Mouse (Mus musculus) midbrain, embryonic 12.5 days (tissue): ENCODE results near the gene Tom1. TPM values are rescaled to one million over a fixed set of nuclear protein-coding genes. Genes with fewer than 3 reads are reported as not detected.

Source experiments
- ATAC-seq: fragments of 200-750 bp; cut with Nextera tagmentation; 2 replicates; pipeline ENCODE4 v1.8.0; 2017; ENCODE audit warnings: low read depth, moderate TSS enrichment, moderate library complexity; ENCODE audit not compliant: low FRiP score
- H3K27ac ChIP-seq: fragments of 300-500 bp; sonication (generic); replicated peaks from 2 replicates; pipeline ENCODE4 v1.5.1; 2016; ENCODE audit warnings: mild to moderate bottlenecking
- H3K27me3 ChIP-seq: fragments of 300-500 bp; sonication (generic); 2 replicates; pipeline ENCODE4 v1.6.1; 2016; ENCODE audit warnings: mild to moderate bottlenecking
- H3K36me3 ChIP-seq: fragments of 300-500 bp; sonication (generic); 2 replicates; pipeline ENCODE4 v1.6.1; 2016
- H3K4me1 ChIP-seq: fragments of 300-500 bp; sonication (generic); 2 replicates; pipeline ENCODE4 v1.6.1; 2016
- H3K4me2 ChIP-seq: fragments of 300-500 bp; sonication (generic); replicated peaks from 2 replicates; pipeline ENCODE4 v1.6.1; 2016; ENCODE audit warnings: mild to moderate bottlenecking, moderate library complexity
- H3K4me3 ChIP-seq: fragments of 300-500 bp; sonication (generic); 2 replicates; pipeline ENCODE4 v1.5.1; 2016; ENCODE audit warnings: mild to moderate bottlenecking
- H3K9ac ChIP-seq: fragments of 300-500 bp; sonication (generic); replicated peaks from 2 replicates; pipeline ENCODE4 v1.6.1; 2016; ENCODE audit warnings: mild to moderate bottlenecking, moderate library complexity
- H3K9me3 ChIP-seq: fragments of 300-500 bp; sonication (generic); 2 replicates; pipeline ENCODE4 v1.6.1; 2016; ENCODE audit warnings: mild to moderate bottlenecking
- WGBS: fragments of 180-500 bp; shearing (Covaris S2); methylation state at CpG from one replicate; pipeline ENCODE4 v1.1.7; 2016; 5-methylcytosine and 5-hydroxymethylcytosine counted together
- polyA plus RNA-seq: library from polyadenylated mRNA; unstranded; fragments of >200 nt; fragmentation: Nextera tagmentation; extraction: Ambion mirVana; gene quantifications from 2 replicates; pipeline ENCODE4 v1.2.1, GENCODE M21; 2016

Tom1 gene
- polyA plus RNA-seq, 1 experiment from 2014 or later: 26.5 TPM

DNA sequence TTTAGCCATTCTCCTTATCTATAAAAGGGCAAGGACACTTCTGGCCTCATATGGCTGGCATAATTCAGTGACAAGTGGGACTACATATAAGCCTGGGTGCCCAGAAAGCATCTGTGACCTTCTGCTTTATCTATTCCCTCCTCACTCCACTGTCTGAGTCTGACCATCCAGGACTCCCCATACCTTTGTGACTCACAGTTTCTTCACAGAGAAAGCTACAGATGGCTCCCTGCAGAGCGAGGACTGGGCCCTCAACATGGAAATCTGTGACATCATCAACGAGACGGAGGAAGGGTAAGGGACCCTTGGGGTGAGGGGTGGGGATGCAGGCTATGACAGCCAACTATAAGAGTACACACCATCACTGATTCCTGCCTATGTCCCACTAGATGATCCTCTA lies 14.3 kb downstream of the Tom1 start:
- 90% methylated on average over 3 of the region's 3 CpGs for WGBS
- H3K9ac ChIP-seq: no peak overlapping the region
- H3K36me3 ChIP-seq: no peaks in the 10 kb centered on the region
- H3K27me3 ChIP-seq: no peaks in the 10 kb centered on the region
- no peak overlapping the region for H3K27ac ChIP-seq
- no peaks in the 10 kb centered on the region for H3K4me1 ChIP-seq
- ATAC-seq: no peak
- H3K9me3 ChIP-seq: no peaks in the 10 kb centered on the region
- H3K4me3 ChIP-seq: no peak overlapping the region
- H3K4me2 ChIP-seq: no peak overlapping the region

DNA sequence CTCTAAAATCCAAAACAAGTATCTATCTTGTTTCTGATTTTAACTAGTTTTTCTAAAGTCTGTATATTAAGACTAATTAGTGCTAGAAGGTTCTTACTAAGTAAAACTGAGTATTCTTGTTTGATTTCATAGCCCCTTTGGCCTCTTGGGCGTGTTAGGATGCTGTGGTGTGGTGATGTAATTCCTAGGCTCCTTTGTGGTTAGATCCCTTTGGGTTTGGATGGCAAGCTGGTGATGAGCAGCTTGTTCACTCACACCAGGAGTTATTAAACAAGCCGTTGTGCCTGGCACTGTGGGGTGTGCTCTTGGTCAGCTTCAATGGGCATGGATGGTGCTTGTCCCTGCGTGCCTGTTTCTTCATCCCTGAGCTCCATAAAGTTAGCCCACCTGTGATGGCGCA lies 19.8 kb downstream of the Tom1 start:
- H3K9me3 ChIP-seq: no peaks in the 10 kb centered on the region
- no peak for ATAC-seq
- no peaks in the 10 kb centered on the region for H3K4me1 ChIP-seq
- no peaks in the 10 kb centered on the region for H3K36me3 ChIP-seq
- H3K4me2 ChIP-seq: no peak overlapping the region
- no peaks in the 10 kb centered on the region for H3K27me3 ChIP-seq
- no peak overlapping the region for H3K27ac ChIP-seq
- H3K4me3 ChIP-seq: no peak overlapping the region
- WGBS: 90% methylated on average over 4 of the region's 4 CpGs
- no peak overlapping the region for H3K9ac ChIP-seq

DNA sequence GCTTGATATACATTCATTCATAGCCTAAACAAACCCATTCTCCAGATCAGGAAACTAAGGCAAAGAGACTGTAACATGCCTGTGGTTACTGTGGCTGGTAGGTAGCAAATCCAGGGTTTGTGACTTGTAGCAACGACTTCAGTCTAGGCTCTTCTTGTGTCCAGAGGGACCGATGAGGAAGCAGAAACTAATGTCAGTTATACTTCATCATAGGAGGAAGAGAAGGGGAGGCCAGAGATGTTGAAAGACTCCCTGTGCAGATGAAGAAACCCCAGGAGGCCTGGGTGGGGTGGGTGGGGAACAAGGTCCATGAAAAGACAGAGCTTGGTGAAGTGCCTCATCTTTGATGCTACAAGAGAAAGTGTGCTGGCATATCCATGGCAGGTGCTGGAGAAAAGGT lies 22.2 kb downstream of the Tom1 start:
- Histone ChIP-seq H3K9me3 (no peaks in the 10 kb centered on the region), H3K27ac (no peak overlapping the region), H3K4me2 (no peak overlapping the region), H3K4me1 (no peaks in the 10 kb centered on the region), H3K27me3 (no peaks in the 10 kb centered on the region), H3K9ac (no peak overlapping the region), H3K36me3 (no peaks in the 10 kb centered on the region), H3K4me3 (no peak overlapping the region)
- WGBS: 93% methylated on average over 2 of the region's 2 CpGs
- no peak for ATAC-seq

DNA sequence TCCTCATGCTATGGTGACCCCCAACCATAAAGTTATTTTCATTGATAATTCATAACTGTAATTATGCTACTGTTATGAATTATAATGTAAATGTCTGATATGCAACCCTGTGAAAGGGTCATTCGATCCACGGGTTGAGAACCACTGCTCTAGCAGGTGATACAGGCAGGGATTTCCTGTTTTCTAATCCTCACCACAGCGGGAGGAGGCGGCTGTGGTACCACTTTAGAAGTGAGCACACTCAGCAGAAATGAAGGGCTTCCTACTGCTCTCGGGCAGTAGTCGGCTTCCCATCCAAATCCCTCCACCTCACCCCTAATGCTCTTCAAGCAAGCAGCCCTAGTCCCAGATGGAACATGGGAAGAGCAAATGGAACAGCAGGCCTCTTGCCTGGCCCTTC lies 26.5 kb downstream of the Tom1 start:
- H3K9ac ChIP-seq: no peak overlapping the region
- H3K36me3 ChIP-seq: no peaks in the 10 kb centered on the region

DNA sequence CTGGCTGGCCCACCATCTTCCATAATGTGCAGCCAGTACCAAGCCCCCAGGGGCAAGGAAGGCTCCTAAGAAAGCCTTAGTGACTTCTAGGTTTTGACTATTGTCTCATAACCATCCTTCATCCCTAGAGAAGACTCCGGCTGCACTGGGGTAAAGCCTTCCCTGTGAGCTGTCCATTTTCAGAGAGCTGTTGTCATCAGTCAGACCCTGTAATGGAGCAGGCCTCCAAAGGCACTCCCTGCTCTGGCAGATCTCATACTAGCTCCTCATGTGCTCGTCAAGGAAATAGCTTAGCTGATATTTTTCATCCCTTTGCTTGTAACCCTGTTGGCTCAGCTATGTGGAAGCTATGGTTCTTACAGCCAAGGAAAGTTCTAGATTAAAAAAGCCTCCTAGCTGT lies 27.3 kb downstream of the Tom1 start:
- Histone ChIP-seq H3K4me1 (no peaks in the 10 kb centered on the region), H3K36me3 (no peaks in the 10 kb centered on the region), H3K27me3 (no peaks in the 10 kb centered on the region), H3K27ac (no peak overlapping the region), H3K9me3 (no peaks in the 10 kb centered on the region), H3K4me2 (no peak overlapping the region), H3K4me3 (no peak overlapping the region), H3K9ac (no peak overlapping the region)
- no peak for ATAC-seq
- WGBS: 87% methylated on average over 2 of the region's 2 CpGs

More for the DNA sequence above, 26.5 kb downstream of the Tom1 start:
- H3K4me3 ChIP-seq: no peak overlapping the region
- H3K27ac ChIP-seq: no peak overlapping the region
- H3K4me1 ChIP-seq: no peaks in the 10 kb centered on the region
- no peaks in the 10 kb centered on the region for H3K27me3 ChIP-seq
- WGBS: 73% methylated on average over 6 of the region's 6 CpGs
- ATAC-seq: no peak
- no peak overlapping the region for H3K4me2 ChIP-seq
- H3K9me3 ChIP-seq: no peaks in the 10 kb centered on the region

DNA sequence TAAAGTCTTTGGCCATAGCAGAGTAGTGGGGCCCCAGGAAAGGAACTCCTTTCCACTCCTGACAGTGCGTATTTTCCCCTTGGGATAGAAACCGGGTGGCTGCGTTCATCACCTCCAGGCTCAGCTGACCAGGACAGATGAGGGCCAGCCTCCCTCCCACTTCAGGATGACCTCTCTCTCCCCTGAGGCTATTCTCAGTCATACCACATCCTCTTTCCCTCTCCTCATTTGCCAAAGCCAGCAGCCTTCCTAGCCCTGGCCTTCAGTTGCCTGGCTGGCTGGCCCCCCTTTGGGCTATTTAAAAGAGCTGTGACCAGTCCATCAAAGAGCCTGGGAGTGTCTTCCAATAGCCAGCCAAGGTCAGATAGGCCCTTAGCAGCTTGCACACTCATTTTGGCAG lies 29.8 kb downstream of the Tom1 start:
- Histone ChIP-seq H3K9ac (no peak overlapping the region), H3K9me3 (no peaks in the 10 kb centered on the region), H3K4me1 (no peaks in the 10 kb centered on the region), H3K36me3 (no peaks in the 10 kb centered on the region; the same call in 1 of the 2 replicates), H3K4me3 (no peak overlapping the region), H3K27me3 (no peaks in the 10 kb centered on the region), H3K27ac (no peak overlapping the region), H3K4me2 (no peak overlapping the region)
- WGBS: 90% methylated on average over 3 of the region's 3 CpGs
- ATAC-seq: no peak

DNA sequence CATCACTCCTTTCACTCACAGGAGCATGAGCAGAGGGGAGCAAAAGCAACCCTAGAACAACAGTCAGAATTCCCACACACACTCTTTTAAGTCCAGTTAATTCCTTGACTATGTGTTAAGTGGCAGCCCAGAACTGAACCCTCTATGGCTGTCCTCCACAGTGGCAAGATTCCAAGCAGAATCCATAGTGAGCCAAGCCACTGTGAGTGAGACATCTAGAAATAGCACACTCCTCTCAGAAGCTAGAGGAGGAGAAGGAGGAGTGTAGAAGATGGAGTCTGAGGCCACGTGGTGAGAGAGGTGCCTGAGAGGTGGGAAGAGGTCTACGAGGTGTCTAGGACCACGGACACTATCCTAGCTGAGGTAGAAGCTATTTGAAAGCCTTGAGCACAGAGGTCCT lies 31.3 kb downstream of the Tom1 start:
- no peaks in the 10 kb centered on the region; the same call in 1 of the 2 replicates for H3K36me3 ChIP-seq
- 93% methylated on average over 3 of the region's 3 CpGs for WGBS
- H3K27ac ChIP-seq: no peak overlapping the region
- H3K27me3 ChIP-seq: no peaks in the 10 kb centered on the region
- ATAC-seq: no peak
- H3K4me3 ChIP-seq: no peak overlapping the region
- H3K4me1 ChIP-seq: no peaks in the 10 kb centered on the region
- no peak overlapping the region for H3K9ac ChIP-seq
- no peaks in the 10 kb centered on the region for H3K9me3 ChIP-seq
- H3K4me2 ChIP-seq: no peak overlapping the region

DNA sequence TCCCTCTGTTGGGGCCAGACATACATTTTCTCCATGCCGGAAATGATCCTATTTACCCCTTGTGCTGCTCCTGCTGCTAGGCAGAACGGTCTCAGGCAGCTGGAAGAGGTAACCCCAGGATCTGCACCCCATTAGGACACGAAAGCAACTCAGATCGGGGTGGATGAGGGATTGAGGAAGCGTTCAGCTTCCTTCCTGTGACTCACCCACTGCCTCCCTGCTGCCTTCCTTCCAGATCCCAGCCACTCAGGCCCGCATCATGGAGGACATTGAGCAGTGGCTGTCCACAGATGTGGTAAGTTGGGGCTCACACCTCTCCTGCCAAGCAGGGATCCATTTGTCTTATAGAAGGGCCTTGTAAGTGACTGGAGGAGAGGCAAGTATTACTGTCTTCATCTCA lies 33.8 kb downstream of the Tom1 start:
- ATAC-seq: no peak
- Histone ChIP-seq H3K9ac (no peak overlapping the region), H3K4me1 (no peaks in the 10 kb centered on the region), H3K4me2 (no peak overlapping the region), H3K27ac (no peak overlapping the region), H3K27me3 (0 out of 2 replicates have a peak, but pooled peaks cover 3% of the 10 kb centered on the region), H3K36me3 (no peaks in the 10 kb centered on the region; the same call in 1 of the 2 replicates), H3K9me3 (no peaks in the 10 kb centered on the region), H3K4me3 (no peak overlapping the region)
- 82% methylated on average over 6 of the region's 6 CpGs for WGBS

DNA sequence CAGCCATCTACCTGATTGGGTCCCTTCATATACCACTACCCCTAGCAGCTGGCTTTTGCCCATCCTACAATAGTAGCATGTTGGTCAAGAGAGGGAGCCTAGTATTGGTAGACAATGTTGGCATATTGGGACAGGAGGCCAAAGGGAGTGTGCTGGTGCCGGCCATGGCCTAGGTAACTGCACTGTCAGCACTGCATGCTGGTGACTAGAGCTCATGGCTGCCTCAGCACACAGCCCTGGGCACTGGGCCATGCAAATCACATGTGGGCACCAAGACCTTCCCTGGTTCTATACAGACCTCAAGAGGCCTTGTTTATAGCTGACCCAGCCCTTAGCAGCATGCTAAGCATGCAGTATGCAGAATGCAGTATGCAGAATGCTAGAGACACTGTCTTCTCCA lies 36.8 kb downstream of the Tom1 start:
- Histone ChIP-seq H3K4me3 (no peak overlapping the region), H3K4me1 (no peaks in the 10 kb centered on the region), H3K36me3 (no peaks in the 10 kb centered on the region; the same call in 1 of the 2 replicates), H3K9ac (no peak overlapping the region), H3K4me2 (no peak overlapping the region), H3K27me3 (0 out of 2 replicates have a peak, but pooled peaks cover 3% of the 10 kb centered on the region), H3K27ac (no peak overlapping the region), H3K9me3 (no peaks in the 10 kb centered on the region)
- ATAC-seq: no peak
- 57% methylated on average over 1 of the region's 1 CpGs for WGBS

DNA sequence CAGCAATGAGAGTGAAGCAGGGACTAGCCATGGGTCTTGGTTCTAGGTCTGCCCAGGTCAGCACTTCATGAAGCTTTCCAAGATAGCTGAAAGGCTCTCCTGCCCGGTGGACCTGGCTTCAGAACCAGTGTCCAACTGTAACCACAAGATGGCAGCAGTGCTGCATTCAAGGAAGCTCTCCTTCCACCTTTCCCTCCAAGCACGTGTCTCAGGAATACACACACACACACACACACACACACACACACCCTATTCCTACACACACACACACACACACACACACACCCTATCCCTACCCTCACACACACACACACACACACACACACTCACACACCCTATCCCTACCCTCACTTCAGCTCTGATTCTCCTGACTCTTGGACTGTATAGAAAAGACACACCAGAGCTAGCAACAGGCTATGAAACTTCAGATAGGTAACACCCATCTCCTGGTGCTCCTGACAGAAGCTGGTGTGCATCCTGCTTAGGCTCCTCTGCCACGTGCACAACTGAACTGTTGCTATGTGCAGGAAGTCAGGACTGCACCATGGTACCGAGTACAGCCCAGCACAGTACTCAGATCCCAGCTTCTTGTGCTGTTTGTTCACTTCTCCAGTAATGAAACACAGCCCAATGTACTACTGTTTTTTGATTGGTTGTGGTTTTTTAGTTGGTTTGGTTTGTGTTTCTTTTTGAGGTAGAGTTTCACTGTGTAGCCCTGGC lies 38.3 kb downstream of the Tom1 start:
- WGBS: 32% methylated on average over 4 of the region's 4 CpGs
- Histone ChIP-seq H3K36me3 (no peaks in the 10 kb centered on the region; the same call in 1 of the 2 replicates), H3K4me2 (no peak overlapping the region)

DNA sequence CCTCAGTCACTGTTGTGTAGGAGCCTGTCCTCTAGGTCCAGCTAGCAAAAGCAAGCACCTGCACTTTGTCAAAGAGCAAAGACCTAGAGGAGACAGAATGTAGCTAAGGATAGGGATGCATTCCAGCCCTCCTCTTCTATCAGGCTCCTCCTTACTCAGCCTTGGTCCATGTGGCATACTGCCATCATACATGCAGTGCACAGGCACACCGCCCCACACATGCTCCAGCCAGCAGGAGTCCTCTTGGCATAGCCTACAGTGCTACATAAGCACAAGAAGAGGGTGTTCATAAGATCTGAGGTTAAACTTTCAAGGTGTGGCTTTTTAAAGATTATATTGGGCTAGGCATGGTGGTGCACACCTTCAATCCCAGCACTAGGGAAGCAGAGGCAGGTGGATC lies 41.4 kb downstream of the Tom1 start:
- no peaks in the 10 kb centered on the region for H3K36me3 ChIP-seq
- H3K27me3 ChIP-seq: 0 out of 2 replicates have a peak, but pooled peaks cover 3% of the 10 kb centered on the region
- no peak overlapping the region for H3K27ac ChIP-seq
- H3K9ac ChIP-seq: no peak overlapping the region
- H3K9me3 ChIP-seq: no peaks in the 10 kb centered on the region
- ATAC-seq: no peak
- H3K4me2 ChIP-seq: no peak overlapping the region
- 83% methylated on average over 1 of the region's 1 CpGs for WGBS
- no peaks in the 10 kb centered on the region for H3K4me1 ChIP-seq
- no peak overlapping the region for H3K4me3 ChIP-seq

More for the DNA sequence above, 38.3 kb downstream of the Tom1 start:
- Histone ChIP-seq H3K9ac (no peak overlapping the region), H3K9me3 (no peaks in the 10 kb centered on the region), H3K27me3 (0 out of 2 replicates have a peak, but pooled peaks cover 3% of the 10 kb centered on the region), H3K4me3 (no peak overlapping the region), H3K4me1 (no peaks in the 10 kb centered on the region), H3K27ac (no peak overlapping the region)
- ATAC-seq: peak; percentile 82

DNA sequence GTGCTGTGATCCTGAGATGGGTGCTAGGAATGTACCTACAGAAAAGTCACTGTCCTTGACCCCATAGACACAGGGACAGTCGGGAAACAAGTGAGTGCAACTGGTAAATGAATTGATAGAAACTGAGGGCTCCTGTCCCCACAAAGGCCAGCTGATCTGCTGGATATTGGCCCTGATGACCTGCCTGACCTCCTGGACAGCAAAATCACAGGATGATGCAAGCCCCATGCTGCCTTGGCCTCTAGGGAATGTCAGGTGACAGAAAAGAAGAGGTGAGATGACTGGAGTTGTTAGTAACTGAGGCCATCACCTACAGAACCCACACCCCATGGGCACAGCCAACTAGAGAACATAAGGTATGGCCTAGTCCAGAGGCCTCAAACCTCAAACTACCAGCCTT lies 44.7 kb downstream of the Tom1 start:
- ATAC-seq: no peak
- Histone ChIP-seq H3K4me2 (no peak overlapping the region), H3K4me1 (no peaks in the 10 kb centered on the region), H3K9ac (no peak overlapping the region), H3K36me3 (no peaks in the 10 kb centered on the region), H3K27ac (no peak overlapping the region), H3K4me3 (no peak overlapping the region), H3K9me3 (no peaks in the 10 kb centered on the region), H3K27me3 (peaks cover 4% of the 10 kb centered on the region; the same call in 1 of the 2 replicates)
- WGBS: 52% methylated on average over 1 of the region's 1 CpGs

DNA sequence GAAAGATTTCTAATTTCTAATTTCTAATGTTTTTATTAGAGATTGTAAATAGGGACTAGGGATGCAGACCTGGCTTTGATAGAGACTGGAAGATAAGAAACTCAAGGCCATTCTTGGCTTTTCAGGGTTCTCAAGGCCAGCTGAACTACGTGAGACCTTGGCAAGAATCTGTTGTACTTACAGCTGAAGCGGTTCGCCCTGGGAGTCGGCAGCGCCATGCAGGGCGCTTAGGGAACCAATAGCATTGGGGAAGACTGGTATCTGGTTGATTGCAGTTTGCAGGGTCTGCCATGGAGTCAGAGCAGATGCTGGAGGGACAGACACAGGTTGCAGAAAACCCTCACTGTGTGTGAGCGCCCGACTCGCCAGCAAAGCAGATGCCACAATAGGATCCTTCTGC lies 45.3 kb downstream of the Tom1 start:
- H3K9me3 ChIP-seq: no peaks in the 10 kb centered on the region
- no peak overlapping the region for H3K9ac ChIP-seq
- H3K4me2 ChIP-seq: no peak overlapping the region
- H3K27ac ChIP-seq: no peak overlapping the region
- 95% methylated on average over 9 of the region's 9 CpGs for WGBS
- no peak overlapping the region for H3K4me3 ChIP-seq
- H3K27me3 ChIP-seq: peaks cover 4% of the 10 kb centered on the region; the same call in 1 of the 2 replicates
- H3K4me1 ChIP-seq: 0 out of 2 replicates have a peak, but pooled peaks cover 6% of the 10 kb centered on the region
- ATAC-seq: no peak
- H3K36me3 ChIP-seq: no peaks in the 10 kb centered on the region
